Mouse (Mus musculus): ENCODE measurements at regions not wholly inside any gene's neighbourhood (a gene's known extent, or its start where the extent isn't known, plus 50 kb on each side); places are given as distances from the start of the nearest gene placed in this dataset.

- Histone ChIP-seq H3K9me3 (ENCODE audit: control insufficient read depth, low read length) (no peaks in the 10 kb centered on the region), H3K4me1 (replicated peaks; ENCODE audit: control insufficient read depth, insufficient read depth, low read length) (no peaks in the 10 kb centered on the region), H3K4me2 (no peak overlapping the region), H3K27ac (ENCODE audit: low read depth, low read length) (no peak overlapping the region), H3K9ac (ENCODE audit: low read depth, low read length) (no peak overlapping the region), H3K27me3 (replicated peaks; ENCODE audit: control insufficient read depth, insufficient read depth, low read length) (no peaks in the 10 kb centered on the region), H3K36me3 (ENCODE audit: control insufficient read depth, insufficient read depth, low read length) (no peaks in the 10 kb centered on the region), H3K4me3 (ENCODE audit: low read depth, low read length) (no peak overlapping the region)
- ATAC-seq (replicated peaks; ENCODE audit: low FRiP score): no peak
- DNase-seq (ENCODE audit: low spot score): no peak
- WGBS: 70% methylated on average over 3 of the region's 3 CpGs
Measured at GRCm38 (mm10) chr14:25239335-25239960, 219.5 kb upstream of the Zmiz1 start.

GRCm38 (mm10) chr14:25242753-25243152 lies 216.2 kb upstream of the Zmiz1 start:
- Histone ChIP-seq H3K9me3 (ENCODE audit: control insufficient read depth, low read length) (no peaks in the 10 kb centered on the region), H3K27ac (ENCODE audit: low read depth, low read length) (no peak overlapping the region), H3K36me3 (ENCODE audit: control insufficient read depth, insufficient read depth, low read length) (no peaks in the 10 kb centered on the region), H3K4me1 (replicated peaks; ENCODE audit: control insufficient read depth, insufficient read depth, low read length) (no peaks in the 10 kb centered on the region), H3K4me3 (ENCODE audit: low read depth, low read length) (no peak overlapping the region), H3K4me2 (no peak overlapping the region), H3K9ac (ENCODE audit: low read depth, low read length) (no peak overlapping the region), H3K27me3 (replicated peaks; ENCODE audit: control insufficient read depth, insufficient read depth, low read length) (no peaks in the 10 kb centered on the region)
- no peak for ATAC-seq (replicated peaks; ENCODE audit: low FRiP score)
- no peak for DNase-seq (ENCODE audit: low spot score)
- WGBS: 75% methylated on average over 5 of the region's 5 CpGs

- no peak overlapping the region for H3K4me3 ChIP-seq (ENCODE audit: low read depth, low read length)
- H3K9me3 ChIP-seq (ENCODE audit: control insufficient read depth, low read length): no peaks in the 10 kb centered on the region
- no peaks in the 10 kb centered on the region for H3K27me3 ChIP-seq (replicated peaks; ENCODE audit: control insufficient read depth, insufficient read depth, low read length)
- DNase-seq (ENCODE audit: low spot score): no peak
- no peak overlapping the region for H3K9ac ChIP-seq (ENCODE audit: low read depth, low read length)
- ATAC-seq (replicated peaks; ENCODE audit: low FRiP score): no peak
- H3K27ac ChIP-seq (ENCODE audit: low read depth, low read length): no peak overlapping the region
- no peaks in the 10 kb centered on the region for H3K36me3 ChIP-seq (ENCODE audit: control insufficient read depth, insufficient read depth, low read length)
- 30% methylated on average over 4 of the region's 4 CpGs for WGBS
- no peak overlapping the region for H3K4me2 ChIP-seq
- no peaks in the 10 kb centered on the region for H3K4me1 ChIP-seq (replicated peaks; ENCODE audit: control insufficient read depth, insufficient read depth, low read length)
Measured at GRCm38 (mm10) chr14:25243289-25243688, 215.7 kb upstream of the Zmiz1 start.

GRCm38 (mm10) chr14:25243698-25244097 lies 215.3 kb upstream of the Zmiz1 start:
- ATAC-seq (replicated peaks; ENCODE audit: low FRiP score) (no peak), DNase-seq (ENCODE audit: low spot score) (no peak)
- H3K4me2 ChIP-seq: no peak overlapping the region
- H3K9ac ChIP-seq (ENCODE audit: low read depth, low read length): no peak overlapping the region
- no peaks in the 10 kb centered on the region for H3K4me1 ChIP-seq (replicated peaks; ENCODE audit: control insufficient read depth, insufficient read depth, low read length)
- H3K27me3 ChIP-seq (replicated peaks; ENCODE audit: control insufficient read depth, insufficient read depth, low read length): no peaks in the 10 kb centered on the region
- no peak overlapping the region for H3K4me3 ChIP-seq (ENCODE audit: low read depth, low read length)
- no peaks in the 10 kb centered on the region for H3K36me3 ChIP-seq (ENCODE audit: control insufficient read depth, insufficient read depth, low read length)
- H3K9me3 ChIP-seq (ENCODE audit: control insufficient read depth, low read length): no peaks in the 10 kb centered on the region
- no peak overlapping the region for H3K27ac ChIP-seq (ENCODE audit: low read depth, low read length)
- WGBS: 64% methylated on average over 5 of the region's 5 CpGs

- H3K36me3 ChIP-seq (ENCODE audit: control insufficient read depth, insufficient read depth, low read length): no peaks in the 10 kb centered on the region
- H3K9me3 ChIP-seq (ENCODE audit: control insufficient read depth, low read length): no peaks in the 10 kb centered on the region
- H3K27me3 ChIP-seq (replicated peaks; ENCODE audit: control insufficient read depth, insufficient read depth, low read length): no peaks in the 10 kb centered on the region
- DNase-seq (ENCODE audit: low spot score): no peak
- no peak overlapping the region for H3K27ac ChIP-seq (ENCODE audit: low read depth, low read length)
- no peak overlapping the region for H3K9ac ChIP-seq (ENCODE audit: low read depth, low read length)
- H3K4me2 ChIP-seq: no peak overlapping the region
- ATAC-seq (replicated peaks; ENCODE audit: low FRiP score): no peak
- no peak overlapping the region for H3K4me3 ChIP-seq (ENCODE audit: low read depth, low read length)
- no peaks in the 10 kb centered on the region for H3K4me1 ChIP-seq (replicated peaks; ENCODE audit: control insufficient read depth, insufficient read depth, low read length)
- 79% methylated on average over 6 of the region's 6 CpGs for WGBS
Measured at GRCm38 (mm10) chr14:25244841-25245240, 214.1 kb upstream of the Zmiz1 start.

GRCm38 (mm10) chr14:25245691-25246090 lies 213.3 kb upstream of the Zmiz1 start:
- H3K27me3 ChIP-seq (replicated peaks; ENCODE audit: control insufficient read depth, insufficient read depth, low read length): no peaks in the 10 kb centered on the region
- H3K4me3 ChIP-seq (ENCODE audit: low read depth, low read length): no peak overlapping the region
- no peaks in the 10 kb centered on the region for H3K4me1 ChIP-seq (replicated peaks; ENCODE audit: control insufficient read depth, insufficient read depth, low read length)
- WGBS: 68% methylated on average over 4 of the region's 4 CpGs
- H3K27ac ChIP-seq (ENCODE audit: low read depth, low read length): no peak overlapping the region
- no peak for DNase-seq (ENCODE audit: low spot score)
- H3K36me3 ChIP-seq (ENCODE audit: control insufficient read depth, insufficient read depth, low read length): no peaks in the 10 kb centered on the region
- H3K9ac ChIP-seq (ENCODE audit: low read depth, low read length): no peak overlapping the region
- no peak for ATAC-seq (replicated peaks; ENCODE audit: low FRiP score)
- H3K9me3 ChIP-seq (ENCODE audit: control insufficient read depth, low read length): no peaks in the 10 kb centered on the region
- no peak overlapping the region for H3K4me2 ChIP-seq

GRCm38 (mm10) chr14:25248941-25249340 lies 210.0 kb upstream of the Zmiz1 start:
- Histone ChIP-seq H3K4me3 (ENCODE audit: low read depth, low read length) (no peak overlapping the region), H3K27me3 (replicated peaks; ENCODE audit: control insufficient read depth, insufficient read depth, low read length) (no peaks in the 10 kb centered on the region), H3K36me3 (ENCODE audit: control insufficient read depth, insufficient read depth, low read length) (no peaks in the 10 kb centered on the region), H3K4me1 (replicated peaks; ENCODE audit: control insufficient read depth, insufficient read depth, low read length) (no peaks in the 10 kb centered on the region), H3K9me3 (ENCODE audit: control insufficient read depth, low read length) (no peaks in the 10 kb centered on the region), H3K27ac (ENCODE audit: low read depth, low read length) (no peak overlapping the region), H3K4me2 (no peak overlapping the region), H3K9ac (ENCODE audit: low read depth, low read length) (no peak overlapping the region)
- 79% methylated on average over 3 of the region's 3 CpGs for WGBS
- DNase-seq (ENCODE audit: low spot score): no peak
- no peak for ATAC-seq (replicated peaks; ENCODE audit: low FRiP score)

- Histone ChIP-seq H3K27me3 (replicated peaks; ENCODE audit: control insufficient read depth, insufficient read depth, low read length) (no peaks in the 10 kb centered on the region), H3K4me3 (ENCODE audit: low read depth, low read length) (no peak overlapping the region), H3K27ac (ENCODE audit: low read depth, low read length) (no peak overlapping the region), H3K4me2 (no peak overlapping the region), H3K36me3 (ENCODE audit: control insufficient read depth, insufficient read depth, low read length) (no peaks in the 10 kb centered on the region), H3K9me3 (ENCODE audit: control insufficient read depth, low read length) (no peaks in the 10 kb centered on the region), H3K4me1 (replicated peaks; ENCODE audit: control insufficient read depth, insufficient read depth, low read length) (no peaks in the 10 kb centered on the region), H3K9ac (ENCODE audit: low read depth, low read length) (no peak overlapping the region)
- ATAC-seq (replicated peaks; ENCODE audit: low FRiP score) (no peak), DNase-seq (ENCODE audit: low spot score) (no peak)
- WGBS: 89% methylated on average over 15 of the region's 15 CpGs
Measured at GRCm38 (mm10) chr14:25253016-25253850, 205.8 kb upstream of the Zmiz1 start.

GRCm38 (mm10) chr14:25263121-25263520 lies 195.9 kb upstream of the Zmiz1 start:
- no peak overlapping the region for H3K27ac ChIP-seq (ENCODE audit: low read depth, low read length)
- H3K4me1 ChIP-seq (replicated peaks; ENCODE audit: control insufficient read depth, insufficient read depth, low read length): no peaks in the 10 kb centered on the region
- no peak overlapping the region for H3K4me2 ChIP-seq
- WGBS: 83% methylated on average over 1 of the region's 1 CpGs
- no peak for ATAC-seq (replicated peaks; ENCODE audit: low FRiP score)
- H3K36me3 ChIP-seq (ENCODE audit: control insufficient read depth, insufficient read depth, low read length): no peaks in the 10 kb centered on the region
- no peak overlapping the region for H3K9ac ChIP-seq (ENCODE audit: low read depth, low read length)
- H3K4me3 ChIP-seq (ENCODE audit: low read depth, low read length): no peak overlapping the region
- H3K27me3 ChIP-seq (replicated peaks; ENCODE audit: control insufficient read depth, insufficient read depth, low read length): no peaks in the 10 kb centered on the region
- H3K9me3 ChIP-seq (ENCODE audit: control insufficient read depth, low read length): no peaks in the 10 kb centered on the region
- no peak for DNase-seq (ENCODE audit: low spot score)

Measured in liver, embryonic 11.5 days (tissue).